Mouse (Mus musculus) lung, postnatal 0 days (tissue): Measurements from ENCODE around the gene Cdc37l1.

ENCODE experiments used
- CTCF ChIP-seq: IDR thresholded peaks from 2 replicates; pipeline ENCODE4 v1.5.1; 2016; ENCODE audit warnings: antibody characterized with exemption, mild to moderate bottlenecking
- EP300 ChIP-seq: IDR thresholded peaks from 2 replicates; pipeline ENCODE4 v1.6.1; 2016; ENCODE audit warnings: antibody characterized with exemption, mild to moderate bottlenecking, control low read depth

DNA sequence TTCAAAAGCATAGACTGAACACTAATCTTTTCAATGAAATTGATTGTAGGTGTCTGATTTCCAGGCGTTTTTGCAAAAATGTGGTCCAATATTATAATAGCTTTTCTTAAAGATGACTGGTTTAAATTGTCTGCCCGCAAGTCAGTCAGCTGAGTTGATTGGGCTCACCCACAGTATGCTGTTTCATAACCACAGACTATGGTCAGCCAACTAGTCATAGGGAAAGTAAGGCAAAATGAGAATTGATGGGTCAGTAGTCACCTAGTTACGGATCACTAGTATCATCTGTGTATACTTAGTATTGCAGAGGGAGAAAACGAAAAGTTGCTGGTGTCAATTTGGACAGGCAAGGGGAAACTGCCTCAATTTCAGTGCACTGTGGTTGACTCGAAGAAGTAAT is 1.2 kb downstream of the Cdc37l1 start:
- TF ChIP-seq CTCF, result no peak
- TF ChIP-seq EP300, result no peak
